Mouse (Mus musculus) adrenal gland, adult 18-20 months (tissue): Measurements from ENCODE around the gene Vmn1r21. TPM values are rescaled to one million over a fixed set of nuclear protein-coding genes. Genes with fewer than 3 reads are reported as not detected.

Experiments
- total RNA-seq, 2 experiments: library from RNA; stranded (reverse); gene quantifications; 1 replicate in 1 of 2; 2 replicates in 1 of 2; pipeline ENCODE4 v1.2.3; 2021

Vmn1r21 gene
- total RNA-seq, 2 experiments from 2014 or later, result not detected

Other genes starting within 250 kb of the Vmn1r21 start
- 10 to 100 TPM; 16.4 to 22.1 TPM for gene Pyurf, start 158.3 kb downstream of the Vmn1r21 start, total RNA-seq
- gene Lancl2, start 147.8 kb downstream of the Vmn1r21 start, total RNA-seq, result 10 to 100 TPM; 15.2 to 16.9 TPM
- gene Vopp1, start 25.2 kb downstream of the Vmn1r21 start, total RNA-seq, result 10 to 100 TPM; 16.0 to 16.3 TPM
- not detected for gene Vmn1r22, start 57.7 kb upstream of the Vmn1r21 start, total RNA-seq
- not detected for gene Vmn1r23, start 76.5 kb upstream of the Vmn1r21 start, total RNA-seq
- not detected for gene Vmn1r24, start 111.2 kb upstream of the Vmn1r21 start, total RNA-seq
- not detected for gene Vmn1r25, start 130.5 kb upstream of the Vmn1r21 start, total RNA-seq
- gene Vmn1r26, start 164.8 kb upstream of the Vmn1r21 start, total RNA-seq, result not detected